Mouse (Mus musculus) myocyte (in vitro differentiated cells): ENCODE results near the gene Cdk12. TPM values are rescaled to one million over a fixed set of nuclear protein-coding genes. Genes with fewer than 3 reads are reported as not detected.

ENCODE experiments used
- H3K27me3 ChIP-seq: one replicate; pipeline ENCODE4 v1.6.1; 2011; ENCODE audit not compliant: control insufficient read depth, insufficient read depth, insufficient read length
- H3K36me3 ChIP-seq: one replicate; pipeline ENCODE4 v1.6.1; 2011; ENCODE audit not compliant: control insufficient read depth, insufficient read depth
- H3K4me2 ChIP-seq: one replicate; pipeline ENCODE4 v1.6.1; 2011; ENCODE audit warnings: low read depth, control low read depth
- H3K4me3 ChIP-seq: one replicate; pipeline ENCODE4 v1.5.1; 2011; ENCODE audit warnings: mild to moderate bottlenecking, control low read depth, moderate library complexity
- H3K79me2 ChIP-seq: one replicate; pipeline ENCODE4 v1.6.1; 2011; ENCODE audit not compliant: control insufficient read depth, insufficient read depth
- H3ac ChIP-seq: one replicate; pipeline ENCODE4 v1.6.1; 2011; ENCODE audit not compliant: control insufficient read depth, insufficient read length
- CEBPB ChIP-seq: IDR thresholded peaks from 2 replicates; pipeline ENCODE4 v1.6.1; 2011; ENCODE audit warnings: mild to moderate bottlenecking, moderate library complexity; ENCODE audit not compliant: poor library complexity, insufficient read depth, severe bottlenecking
- E2F4 ChIP-seq: IDR thresholded peaks from one replicate; pipeline ENCODE4 v1.6.1; 2011; ENCODE audit warnings: mild to moderate bottlenecking, control low read depth, moderate library complexity; ENCODE audit not compliant: insufficient read depth
- MAX ChIP-seq: IDR thresholded peaks from one replicate; pipeline ENCODE4 v1.6.1; 2011; ENCODE audit warnings: low read depth, mild to moderate bottlenecking, control low read depth
- MYOD1 ChIP-seq, 3 experiments: IDR thresholded peaks; one replicate each; pipeline ENCODE4 v1.6.1; 2011; ENCODE audit warnings: control low read depth in 2 of 3, low read depth in 2 of 3, mild to moderate bottlenecking in 2 of 3, moderate library complexity in 1 of 3; ENCODE audit not compliant: insufficient read length in 2 of 3, control insufficient read depth in 1 of 3
- MYOG ChIP-seq, 3 experiments: IDR thresholded peaks; one replicate each; pipeline ENCODE4 v1.6.1; 2011; ENCODE audit warnings: control low read depth in 2 of 3, low read depth in 2 of 3, mild to moderate bottlenecking in 2 of 3; ENCODE audit not compliant: insufficient read length in 2 of 3, control insufficient read depth in 1 of 3, insufficient read depth in 1 of 3
- POLR2A ChIP-seq: IDR thresholded peaks from one replicate; pipeline ENCODE4 v1.6.1; 2011; ENCODE audit warnings: low read depth, mild to moderate bottlenecking, control low read depth, moderate library complexity; ENCODE audit not compliant: insufficient read length
- POLR2AphosphoS2 ChIP-seq: IDR thresholded peaks from one replicate; pipeline ENCODE4 v1.6.1; 2011; ENCODE audit warnings: low read depth, control low read depth; ENCODE audit not compliant: insufficient read length
- REST ChIP-seq: IDR thresholded peaks from one replicate; pipeline ENCODE4 v1.6.1; 2011; ENCODE audit warnings: mild to moderate bottlenecking, control low read depth, moderate library complexity; ENCODE audit not compliant: insufficient read depth, insufficient read length
- SRF ChIP-seq: IDR thresholded peaks from one replicate; pipeline ENCODE4 v1.6.1; 2011; ENCODE audit warnings: low read depth; ENCODE audit not compliant: control insufficient read depth, insufficient read length
- TCF12 ChIP-seq: IDR thresholded peaks from one replicate; pipeline ENCODE4 v1.6.1; 2011; ENCODE audit warnings: mild to moderate bottlenecking, control low read depth; ENCODE audit not compliant: poor library complexity, insufficient read depth, severe bottlenecking
- TCF3 ChIP-seq: IDR thresholded peaks from one replicate; pipeline ENCODE4 v1.6.1; 2011; ENCODE audit warnings: low read depth, control low read depth; ENCODE audit not compliant: insufficient read length
- USF1 ChIP-seq: IDR thresholded peaks from one replicate; pipeline ENCODE4 v1.6.1; 2011; ENCODE audit warnings: low read depth, mild to moderate bottlenecking, control low read depth, moderate library complexity
- polyA plus RNA-seq: library from polyadenylated mRNA; unstranded; fragments of >200 nt; fragmentation: generic; extraction: Trizol; gene quantifications from one replicate; pipeline ENCODE4 v1.2.1, GENCODE M21; 2012; ENCODE audit warnings: missing spikeins

Cdk12 gene
- polyA plus RNA-seq, 1 experiment = 7.3 TPM

DNA sequence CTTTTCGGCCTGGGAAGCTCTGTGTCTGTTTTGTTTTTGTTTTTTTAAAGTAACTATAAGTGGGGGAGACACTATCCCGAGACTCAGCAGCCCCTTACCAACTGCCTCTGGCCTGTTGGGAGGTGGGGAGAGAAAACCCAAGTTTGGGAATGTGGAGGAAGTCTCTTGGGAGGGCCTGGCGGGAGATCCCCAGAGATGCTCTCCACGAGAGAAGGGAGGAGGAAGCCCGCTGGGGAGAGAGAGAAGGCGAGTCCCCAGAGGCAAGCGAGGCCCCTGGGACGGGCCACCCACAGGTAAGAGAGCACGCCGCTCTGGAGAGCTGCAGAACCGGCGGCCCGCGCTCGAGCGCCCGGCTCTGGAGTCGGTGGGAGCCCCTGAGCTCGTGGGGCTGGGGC, 123.9 kb downstream of the Cdk12 start:
- Histone ChIP-seq H3K27me3 (peaks cover 77% of the 10 kb centered on the region), H3K4me3 (no peak overlapping the region), H3K79me2 (no peaks in the 10 kb centered on the region), H3ac (no peak overlapping the region), H3K36me3 (no peaks in the 10 kb centered on the region), H3K4me2 (no peak overlapping the region)
- TF ChIP-seq SRF = no peak
- no peak for TF ChIP-seq TCF3
- TF ChIP-seq MAX = no peak
- no peak for TF ChIP-seq USF1
- no peak for TF ChIP-seq E2F4
- TF ChIP-seq MYOG (IDR thresholded peaks at IDR 0.05; ENCODE audit: control insufficient read depth in 1 of 3, insufficient read depth in 1 of 3, insufficient read length in 2 of 3, low read depth in 2 of 3) = no peak
- TF ChIP-seq MYOD1 (IDR thresholded peaks at IDR 0.05; ENCODE audit: control insufficient read depth in 1 of 3, insufficient read length in 2 of 3, low read depth in 2 of 3) = no peak
- TF ChIP-seq POLR2AphosphoS2 = no peak
- TF ChIP-seq CEBPB = no peak
- no peak for TF ChIP-seq POLR2A
- no peak for TF ChIP-seq REST
- TF ChIP-seq TCF12 = no peak

- H3K4me3 ChIP-seq = no peak overlapping the region
- no peaks in the 10 kb centered on the region for H3K36me3 ChIP-seq
- H3K4me2 ChIP-seq = no peak overlapping the region
- H3K79me2 ChIP-seq = no peaks in the 10 kb centered on the region
- no peak overlapping the region for H3ac ChIP-seq
- peaks cover 77% of the 10 kb centered on the region for H3K27me3 ChIP-seq
- TF ChIP-seq TCF12 (no peak), MAX (no peak), MYOD1 (IDR thresholded peaks at IDR 0.05; ENCODE audit: control insufficient read depth in 1 of 3, insufficient read length in 2 of 3, low read depth in 2 of 3) (no peak), MYOG (IDR thresholded peaks at IDR 0.05; ENCODE audit: control insufficient read depth in 1 of 3, insufficient read depth in 1 of 3, insufficient read length in 2 of 3, low read depth in 2 of 3) (peak in 1 of 3 experiments; percentile 4), REST (no peak)
Measured at GRCm38 (mm10) chr11:98327136-98328030, 124.5 kb downstream of the Cdk12 start.

- Histone ChIP-seq H3K79me2 (no peaks in the 10 kb centered on the region), H3K4me2 (no peak overlapping the region), H3K4me3 (no peak overlapping the region), H3ac (no peak overlapping the region), H3K36me3 (no peaks in the 10 kb centered on the region), H3K27me3 (peaks cover 73% of the 10 kb centered on the region)
- TF ChIP-seq TCF12 = no peak
- TF ChIP-seq TCF3 = no peak
- no peak for TF ChIP-seq USF1
- no peak for TF ChIP-seq POLR2AphosphoS2
- TF ChIP-seq MYOG (IDR thresholded peaks at IDR 0.05; ENCODE audit: control insufficient read depth in 1 of 3, insufficient read depth in 1 of 3, insufficient read length in 2 of 3, low read depth in 2 of 3) = no peak
- no peak for TF ChIP-seq E2F4
- no peak for TF ChIP-seq MAX
- no peak for TF ChIP-seq MYOD1 (IDR thresholded peaks at IDR 0.05; ENCODE audit: control insufficient read depth in 1 of 3, insufficient read length in 2 of 3, low read depth in 2 of 3)
- TF ChIP-seq CEBPB = no peak
- no peak for TF ChIP-seq POLR2A
- TF ChIP-seq REST = no peak
- no peak for TF ChIP-seq SRF
Measured at GRCm38 (mm10) chr11:98328031-98328370, 125.1 kb downstream of the Cdk12 start.

Other genes with a start within 250 kb of the Cdk12 start
- gene Plxdc1, start 216.6 kb upstream of the Cdk12 start, polyA plus RNA-seq = 2.7 TPM
- gene Arl5c, start 206.9 kb upstream of the Cdk12 start, polyA plus RNA-seq = 2.1 TPM
- 163 TPM for gene Cacnb1, start 180.0 kb upstream of the Cdk12 start, polyA plus RNA-seq
- 2,972 TPM for gene Rpl19, start 176.3 kb upstream of the Cdk12 start, polyA plus RNA-seq
- gene Stac2, start 149.6 kb upstream of the Cdk12 start, polyA plus RNA-seq = 41.7 TPM
- 5.9 TPM for gene Fbxl20, start 52.7 kb upstream of the Cdk12 start, polyA plus RNA-seq
- gene Med1, start 9.8 kb upstream of the Cdk12 start, polyA plus RNA-seq = 15.9 TPM
- gene Neurod2, start 126.6 kb downstream of the Cdk12 start, polyA plus RNA-seq = not detected
- gene Ppp1r1b, start 145.3 kb downstream of the Cdk12 start, polyA plus RNA-seq = not detected
- 25.8 TPM for gene Stard3, start 155.3 kb downstream of the Cdk12 start, polyA plus RNA-seq
- gene Tcap, start 180.8 kb downstream of the Cdk12 start, polyA plus RNA-seq = 131 TPM
- gene Pnmt, start 183.4 kb downstream of the Cdk12 start, polyA plus RNA-seq = 2.2 TPM
- 8.7 TPM for gene Pgap3, start 197.4 kb downstream of the Cdk12 start, polyA plus RNA-seq
- gene Erbb2, start 209.4 kb downstream of the Cdk12 start, polyA plus RNA-seq = 33.5 TPM
- 112 TPM for gene Mien1, start 235.9 kb downstream of the Cdk12 start, polyA plus RNA-seq
- gene Grb7, start 243.3 kb downstream of the Cdk12 start, polyA plus RNA-seq = not detected